In the genomic region with DNA sequence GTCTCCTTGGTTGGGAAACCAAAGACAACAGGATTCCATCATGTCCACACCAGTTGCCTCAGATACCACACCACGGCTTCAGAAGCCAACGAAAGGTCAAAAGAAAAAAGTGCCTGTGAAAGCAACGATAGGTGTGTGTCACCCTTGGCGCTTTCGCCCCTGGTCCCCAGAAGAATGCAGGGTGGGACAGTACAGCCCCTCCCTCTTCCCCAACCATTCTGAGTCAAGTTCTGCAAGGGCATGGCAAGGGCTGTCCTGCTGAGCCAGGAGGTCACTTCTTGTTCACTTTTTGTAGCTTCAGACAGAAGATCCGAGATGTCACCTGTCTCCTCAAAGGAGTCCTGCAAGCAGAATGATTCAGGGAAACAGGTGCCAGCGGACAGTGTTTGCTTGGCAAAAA, we compare ENCODE assay signal across 42 mouse cellular contexts. TPM values are rescaled to one million over a fixed set of nuclear protein-coding genes. Genes with fewer than 3 reads are reported as not detected.
"Had no signal": no experiment of that assay in that cellular context is flagged by ENCODE, and none has a peak within 500 bp of the region (broad histone marks: within the 10 kb centered on the region; RNA-seq: fewer than 3 reads in every experiment).

No protein-coding gene starts in this region.

- H3K27ac ChIP-seq: gastrocnemius, adult 2 months; heart, adult 2 months; heart, embryonic 13.5 days; heart, embryonic 15.5 days; hindbrain, embryonic 13.5 days; hindbrain, embryonic 15.5 days; hindbrain, postnatal 0 days; kidney, embryonic 15.5 days; kidney, postnatal 0 days; limb, embryonic 13.5 days; limb, embryonic 15.5 days; liver, embryonic 12.5 days had no signal

- H3K4me3 ChIP-seq: gastrocnemius, adult 2 months; heart, adult 2 months; heart, embryonic 13.5 days; heart, embryonic 15.5 days; hindbrain, embryonic 13.5 days; hindbrain, embryonic 15.5 days; kidney, embryonic 15.5 days; limb, embryonic 13.5 days; limb, embryonic 15.5 days; liver, embryonic 12.5 days had no signal

- DNase-seq: gastrocnemius, adult 2 months; gastrocnemius, postnatal 10 days; gastrocnemius, postnatal 36 days; heart, adult 11 months; heart, adult 2 months; heart, postnatal 14 days; heart, postnatal 36 days; kidney, adult 11 months; kidney, adult 2 months; kidney, adult 9 months; kidney, postnatal 14 days; kidney, postnatal 36 days; layer of hippocampus, adult 9-11 months; layer of hippocampus, postnatal 36 days; left cerebral cortex, postnatal 4 days had no signal

- H3K27me3 ChIP-seq: heart, embryonic 13.5 days; heart, embryonic 15.5 days; hindbrain, embryonic 13.5 days; hindbrain, embryonic 15.5 days; kidney, embryonic 15.5 days; limb, embryonic 13.5 days; limb, embryonic 15.5 days; liver, embryonic 12.5 days had no signal

- H3K36me3 ChIP-seq: heart, embryonic 13.5 days; heart, embryonic 15.5 days; hindbrain, embryonic 13.5 days; hindbrain, embryonic 15.5 days; kidney, embryonic 15.5 days; limb, embryonic 13.5 days; limb, embryonic 15.5 days; liver, embryonic 12.5 days had no signal

- H3K4me1 ChIP-seq: heart, embryonic 13.5 days; heart, embryonic 15.5 days; hindbrain, embryonic 13.5 days; hindbrain, embryonic 15.5 days; kidney, embryonic 15.5 days; limb, embryonic 13.5 days; limb, embryonic 15.5 days; liver, embryonic 12.5 days had no signal

RNA-seq across cellular contexts. Expression of a gene that starts 1.3 kb away (rescaled TPM):
- total RNA-seq: gastrocnemius, adult 2 months; gastrocnemius, postnatal 10 days; gastrocnemius, postnatal 36 days; heart, adult 2 months; heart, postnatal 14 days; heart, postnatal 36 days; hematopoietic stem cell, adult 5-6 weeks; hindbrain, postnatal 0 days; layer of hippocampus, adult 18-20 months; layer of hippocampus, adult 8-10 months; layer of hippocampus, postnatal 14 days; layer of hippocampus, postnatal 36 days; left cerebral cortex, adult 18-20 months; left cerebral cortex, adult 8-10 months; left cerebral cortex, postnatal 10 days; left cerebral cortex, postnatal 25 days; left cerebral cortex, postnatal 4 days; liver, adult 2 months had no signal
- polyA plus RNA-seq: gonadal fat pad, adult 2 months; heart, adult 2 months; heart, embryonic 11.5 days; heart, embryonic 13.5 days; heart, embryonic 15.5 days; heart, postnatal 0 days; hindbrain, embryonic 11.5 days; hindbrain, embryonic 13.5 days; hindbrain, embryonic 15.5 days; hindbrain, postnatal 0 days; intestine, embryonic 14.5 days; intestine, embryonic 16.5 days; kidney, adult 2 months; kidney, embryonic 15.5 days; kidney, postnatal 0 days; large intestine, adult 2 months; limb, embryonic 11.5 days; limb, embryonic 13.5 days; limb, embryonic 15.5 days; liver, adult 2 months; liver, embryonic 12.5 days had no signal
